Mouse (Mus musculus) kidney, adult 2 months (tissue): ENCODE measurements around the gene Trpm3. TPM values are rescaled to one million over a fixed set of nuclear protein-coding genes. Genes with fewer than 3 reads are reported as not detected.

Source experiments
- DNase-seq: peaks from one replicate; pipeline ENCODE4 v3.0.0; 2021
- H3K27ac ChIP-seq: fragments of 200-500 bp; 2 replicates; pipeline ENCODE4 v1.5.1; 2012; ENCODE audit warnings: low read depth, low read length, control low read depth, inconsistent platforms; ENCODE audit not compliant: insufficient read depth
- H3K27me3 ChIP-seq: fragments of 200-500 bp; replicated peaks from 2 replicates; pipeline ENCODE4 v1.6.1; 2012; ENCODE audit warnings: mild to moderate bottlenecking, moderate library complexity, low read length, inconsistent platforms; ENCODE audit not compliant: control insufficient read depth, insufficient read depth
- H3K36me3 ChIP-seq: fragments of 200-500 bp; 2 replicates; pipeline ENCODE4 v1.6.1; 2012; ENCODE audit warnings: mild to moderate bottlenecking, moderate library complexity, low read length, inconsistent platforms; ENCODE audit not compliant: control insufficient read depth, insufficient read depth
- H3K4me1 ChIP-seq: fragments of 200-500 bp; 2 replicates; pipeline ENCODE4 v1.6.1; 2011; ENCODE audit warnings: low read length; ENCODE audit not compliant: control insufficient read depth, insufficient read depth
- H3K4me3 ChIP-seq: fragments of 200-500 bp; 2 replicates; pipeline ENCODE4 v1.5.1; 2011; ENCODE audit warnings: mild to moderate bottlenecking, low read depth, low read length, control low read depth; ENCODE audit not compliant: insufficient read depth
- CTCF ChIP-seq: fragments of 200-500 bp; conservative IDR thresholded peaks from 2 replicates; pipeline ENCODE4 v1.5.1; 2011; ENCODE audit warnings: low read depth, mild to moderate bottlenecking, control low read depth, low read length, moderate library complexity, mixed read lengths; ENCODE audit not compliant: insufficient read depth, insufficient read length
- POLR2A ChIP-seq: fragments of 200-500 bp; IDR thresholded peaks from one replicate; pipeline ENCODE4 v1.6.1; 2011; ENCODE audit warnings: low read depth, low read length, control low read depth
- WGBS: fragments of 180-500 bp; shearing (Covaris S2); methylation state at CpG from one replicate; pipeline ENCODE4 v1.1.7; 2018; 5-methylcytosine and 5-hydroxymethylcytosine counted together
- polyA plus RNA-seq: library from polyadenylated mRNA; depleted of rRNA; stranded (reverse); fragments of >200 nt; gene quantifications from 2 replicates; pipeline ENCODE4 v1.2.3, GENCODE M21; 2012

Trpm3 gene
- polyA plus RNA-seq, 1 experiment = 0.80 TPM

GRCm38 (mm10) chr19:22965470-22965869 lies 826.6 kb downstream of the Trpm3 start:
- H3K27me3 ChIP-seq = no peaks in the 10 kb centered on the region
- TF ChIP-seq CTCF (no peak), POLR2A (no peak)
- DNase-seq = no peak
- 72% methylated on average over 6 of the region's 6 CpGs for WGBS
- no peak overlapping the region for H3K4me3 ChIP-seq
- H3K36me3 ChIP-seq = no peaks in the 10 kb centered on the region
- no peak overlapping the region for H3K27ac ChIP-seq
- H3K4me1 ChIP-seq = no peaks in the 10 kb centered on the region

GRCm38 (mm10) chr19:22973294-22973693 lies 834.4 kb downstream of the Trpm3 start:
- WGBS = 92% methylated on average over 3 of the region's 3 CpGs
- TF ChIP-seq POLR2A (no peak), CTCF (no peak)
- H3K27ac ChIP-seq = no peak overlapping the region
- H3K36me3 ChIP-seq = no peaks in the 10 kb centered on the region
- no peaks in the 10 kb centered on the region for H3K4me1 ChIP-seq
- no peaks in the 10 kb centered on the region for H3K27me3 ChIP-seq
- H3K4me3 ChIP-seq = no peak overlapping the region
- no peak for DNase-seq

- WGBS = 96% methylated on average over 5 of the region's 5 CpGs
- no peak overlapping the region for H3K27ac ChIP-seq
- no peak for DNase-seq
- no peak overlapping the region for H3K4me3 ChIP-seq
- H3K27me3 ChIP-seq = no peaks in the 10 kb centered on the region
- H3K4me1 ChIP-seq = no peaks in the 10 kb centered on the region
- TF ChIP-seq POLR2A (no peak), CTCF (no peak)
- no peaks in the 10 kb centered on the region for H3K36me3 ChIP-seq
Observed at GRCm38 (mm10) chr19:22973727-22974126, 834.9 kb downstream of the Trpm3 start.

GRCm38 (mm10) chr19:22975801-22976200 lies 837.0 kb downstream of the Trpm3 start:
- Histone ChIP-seq H3K27me3 (no peaks in the 10 kb centered on the region), H3K4me3 (no peak overlapping the region), H3K4me1 (no peaks in the 10 kb centered on the region), H3K27ac (no peak overlapping the region), H3K36me3 (no peaks in the 10 kb centered on the region; the same call in 1 of the 2 replicates)
- DNase-seq = no peak
- WGBS = 95% methylated on average over 5 of the region's 5 CpGs
- TF ChIP-seq POLR2A (no peak), CTCF (no peak)

GRCm38 (mm10) chr19:22977508-22977907 lies 838.7 kb downstream of the Trpm3 start:
- DNase-seq = no peak
- Histone ChIP-seq H3K4me3 (no peak overlapping the region), H3K4me1 (no peaks in the 10 kb centered on the region), H3K36me3 (no peaks in the 10 kb centered on the region; the same call in 1 of the 2 replicates), H3K27me3 (no peaks in the 10 kb centered on the region), H3K27ac (no peak overlapping the region)
- TF ChIP-seq POLR2A (no peak), CTCF (no peak)
- WGBS = 76% methylated on average over 5 of the region's 5 CpGs

GRCm38 (mm10) chr19:22978763-22979162 lies 839.9 kb downstream of the Trpm3 start:
- Histone ChIP-seq H3K36me3 (no peaks in the 10 kb centered on the region; the same call in 1 of the 2 replicates), H3K27ac (no peak overlapping the region), H3K4me1 (no peaks in the 10 kb centered on the region), H3K27me3 (no peaks in the 10 kb centered on the region), H3K4me3 (no peak overlapping the region)
- no peak for DNase-seq
- 95% methylated on average over 7 of the region's 7 CpGs for WGBS
- TF ChIP-seq CTCF (no peak), POLR2A (no peak)

GRCm38 (mm10) chr19:22979191-22979590 lies 840.3 kb downstream of the Trpm3 start:
- TF ChIP-seq CTCF = no peak
- TF ChIP-seq POLR2A = no peak
- Histone ChIP-seq H3K36me3 (no peaks in the 10 kb centered on the region; the same call in 1 of the 2 replicates), H3K4me3 (no peak overlapping the region), H3K27me3 (no peaks in the 10 kb centered on the region), H3K27ac (no peak overlapping the region), H3K4me1 (no peaks in the 10 kb centered on the region)
- WGBS = 82% methylated on average over 1 of the region's 1 CpGs
- no peak for DNase-seq
